Mouse (Mus musculus) forebrain, embryonic 16.5 days (tissue): ENCODE measurements around the gene Gm20388. TPM values are rescaled to one million over a fixed set of nuclear protein-coding genes. Genes with fewer than 3 reads are reported as not detected.

Source experiments
- ATAC-seq: fragments of 200-750 bp; cut with Nextera tagmentation; 2 replicates; pipeline ENCODE4 v1.8.0; 2017; ENCODE audit warnings: mild to moderate bottlenecking, moderate library complexity
- H3K27ac ChIP-seq: fragments of 300-500 bp; sonication (generic); 2 replicates; pipeline ENCODE4 v1.5.1; 2014; ENCODE audit warnings: low read length, control low read depth
- H3K27me3 ChIP-seq: fragments of 300-500 bp; sonication (generic); replicated peaks from 2 replicates; pipeline ENCODE4 v1.6.1; 2014; ENCODE audit warnings: low read length; ENCODE audit not compliant: control insufficient read depth, insufficient read depth
- H3K36me3 ChIP-seq: fragments of 300-500 bp; sonication (generic); 2 replicates; pipeline ENCODE4 v1.6.1; 2014; ENCODE audit not compliant: control insufficient read depth, insufficient read depth
- H3K4me1 ChIP-seq: fragments of 300-500 bp; sonication (generic); replicated peaks from 2 replicates; pipeline ENCODE4 v1.6.1; 2014; ENCODE audit warnings: low read length; ENCODE audit not compliant: control insufficient read depth, insufficient read depth
- H3K4me2 ChIP-seq: fragments of 300-500 bp; sonication (generic); 2 replicates; pipeline ENCODE4 v1.6.1; 2014; ENCODE audit warnings: mild to moderate bottlenecking, low read length, control low read depth
- H3K4me3 ChIP-seq: fragments of 300-500 bp; sonication (generic); replicated peaks from 2 replicates; pipeline ENCODE4 v1.5.1; 2014; ENCODE audit warnings: mild to moderate bottlenecking, low read length, control low read depth
- H3K9ac ChIP-seq: fragments of 300-500 bp; sonication (generic); replicated peaks from 2 replicates; pipeline ENCODE4 v1.6.1; 2014; ENCODE audit warnings: low read depth, low read length, control low read depth
- H3K9me3 ChIP-seq: fragments of 300-500 bp; sonication (generic); 2 replicates; pipeline ENCODE4 v1.6.1; 2016; ENCODE audit warnings: low read length; ENCODE audit not compliant: control insufficient read depth
- WGBS: fragments of 180-500 bp; shearing (Covaris S2); extraction: QIAGEN DNeasy Blood & Tissue Kit; methylation state at CpG from one replicate; pipeline ENCODE4 v1.1.7; 2014; 5-methylcytosine and 5-hydroxymethylcytosine counted together
- polyA plus RNA-seq: library from polyadenylated mRNA; unstranded; fragments of >200 nt; fragmentation: Nextera tagmentation; extraction: Ambion mirVana; gene quantifications from 2 replicates; pipeline ENCODE4 v1.2.1, GENCODE M21; 2015

Gm20388 gene
- polyA plus RNA-seq, 1 experiment from 2014 or later: 4.7 TPM

DNA sequence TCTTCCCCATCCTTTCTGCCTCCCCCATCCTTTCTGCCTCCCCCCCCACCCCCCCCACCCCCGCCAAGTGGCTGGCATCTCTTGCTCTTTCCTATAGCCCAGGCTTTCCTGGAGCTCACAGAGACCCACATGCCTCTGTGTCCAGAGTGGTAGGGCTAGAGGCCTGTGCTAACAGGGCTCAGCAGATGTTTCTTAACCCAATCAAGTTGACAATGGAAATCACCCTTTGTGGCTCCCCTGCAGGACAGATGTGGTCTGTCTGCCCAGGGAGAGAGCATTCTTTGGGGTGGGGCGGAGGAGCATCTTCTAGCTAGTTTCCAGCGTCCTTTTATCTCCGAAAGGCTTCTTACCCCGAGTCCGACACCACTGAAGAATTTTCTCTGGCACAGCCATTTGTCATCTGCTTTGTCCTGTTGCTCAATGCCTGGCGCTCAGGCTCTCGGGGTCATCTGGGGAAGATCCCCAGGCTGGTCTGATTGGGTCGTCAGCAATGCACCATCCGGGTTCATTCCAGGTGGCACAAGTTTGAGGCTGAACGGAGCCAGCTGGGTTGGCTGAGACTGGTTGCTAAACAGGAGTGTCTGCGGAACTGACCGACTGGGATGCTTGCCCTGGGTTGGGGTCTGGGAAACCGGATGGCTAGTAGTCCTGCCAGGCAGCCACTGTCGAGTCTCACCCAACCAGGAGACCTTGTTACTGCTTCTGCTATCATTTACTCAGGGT lies 2157.3 kb downstream of the Gm20388 start:
- no peak for ATAC-seq
- no peak overlapping the region for H3K27ac ChIP-seq
- no peaks in the 10 kb centered on the region for H3K9me3 ChIP-seq
- H3K27me3 ChIP-seq: no peaks in the 10 kb centered on the region
- no peak overlapping the region for H3K4me3 ChIP-seq
- no peak overlapping the region for H3K9ac ChIP-seq
- H3K4me1 ChIP-seq: no peaks in the 10 kb centered on the region
- H3K36me3 ChIP-seq: no peaks in the 10 kb centered on the region
- no peak overlapping the region for H3K4me2 ChIP-seq
- WGBS: 81% methylated on average over 15 of the region's 15 CpGs

GRCm38 (mm10) chr8:122068609-122069008 lies 2158.0 kb downstream of the Gm20388 start:
- Histone ChIP-seq H3K4me1 (no peaks in the 10 kb centered on the region), H3K9me3 (no peaks in the 10 kb centered on the region), H3K36me3 (no peaks in the 10 kb centered on the region), H3K9ac (no peak overlapping the region), H3K4me3 (no peak overlapping the region), H3K27me3 (no peaks in the 10 kb centered on the region), H3K27ac (no peak overlapping the region), H3K4me2 (no peak overlapping the region)
- 83% methylated on average over 13 of the region's 13 CpGs for WGBS
- no peak for ATAC-seq

GRCm38 (mm10) chr8:122069281-122069680 lies 2158.6 kb downstream of the Gm20388 start:
- Histone ChIP-seq H3K27ac (no peak overlapping the region), H3K4me2 (no peak overlapping the region), H3K9ac (no peak overlapping the region), H3K9me3 (no peaks in the 10 kb centered on the region), H3K4me1 (no peaks in the 10 kb centered on the region), H3K36me3 (no peaks in the 10 kb centered on the region), H3K27me3 (no peaks in the 10 kb centered on the region), H3K4me3 (no peak overlapping the region)
- WGBS: 70% methylated on average over 11 of the region's 11 CpGs
- ATAC-seq: no peak

DNA sequence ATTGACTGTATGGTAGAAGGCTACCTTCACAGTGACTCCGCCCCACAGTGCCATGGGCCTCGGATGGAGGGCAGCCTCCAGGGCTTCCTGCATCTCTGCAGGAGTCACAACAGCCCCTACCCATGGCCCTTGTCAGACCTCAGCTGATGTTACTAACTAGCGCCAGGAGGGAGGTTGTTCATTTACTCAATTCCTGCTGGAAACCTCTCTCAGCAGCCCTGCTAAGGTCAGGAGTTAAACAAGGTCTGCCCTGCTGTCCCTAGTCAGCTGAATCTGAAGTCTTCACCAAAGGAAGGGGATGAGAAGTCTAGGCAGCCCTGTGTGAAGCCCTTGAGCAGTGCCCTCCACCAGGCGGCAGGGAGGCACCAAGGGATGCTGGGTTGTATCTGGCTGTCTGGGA lies 2160.6 kb downstream of the Gm20388 start:
- H3K9me3 ChIP-seq: no peaks in the 10 kb centered on the region
- 66% methylated on average over 4 of the region's 4 CpGs for whole genome bisulfite sequencing
- ATAC-seq: no peak

GRCm38 (mm10) chr8:122073964-122074363 lies 2163.3 kb downstream of the Gm20388 start:
- WGBS: 89% methylated on average over 9 of the region's 9 CpGs
- Histone ChIP-seq H3K4me1 (no peaks in the 10 kb centered on the region), H3K4me3 (no peak overlapping the region), H3K27me3 (no peaks in the 10 kb centered on the region), H3K4me2 (no peak overlapping the region), H3K36me3 (no peaks in the 10 kb centered on the region), H3K9me3 (no peaks in the 10 kb centered on the region), H3K9ac (no peak overlapping the region), H3K27ac (no peak overlapping the region)
- no peak for ATAC-seq

More for the DNA sequence above, 2160.6 kb downstream of the Gm20388 start:
- no peak overlapping the region for H3K9ac ChIP-seq
- no peak overlapping the region for H3K4me3 ChIP-seq
- no peaks in the 10 kb centered on the region for H3K36me3 ChIP-seq
- H3K4me2 ChIP-seq: no peak overlapping the region
- H3K27me3 ChIP-seq: no peaks in the 10 kb centered on the region
- no peak overlapping the region for H3K27ac ChIP-seq
- H3K4me1 ChIP-seq: no peaks in the 10 kb centered on the region

DNA sequence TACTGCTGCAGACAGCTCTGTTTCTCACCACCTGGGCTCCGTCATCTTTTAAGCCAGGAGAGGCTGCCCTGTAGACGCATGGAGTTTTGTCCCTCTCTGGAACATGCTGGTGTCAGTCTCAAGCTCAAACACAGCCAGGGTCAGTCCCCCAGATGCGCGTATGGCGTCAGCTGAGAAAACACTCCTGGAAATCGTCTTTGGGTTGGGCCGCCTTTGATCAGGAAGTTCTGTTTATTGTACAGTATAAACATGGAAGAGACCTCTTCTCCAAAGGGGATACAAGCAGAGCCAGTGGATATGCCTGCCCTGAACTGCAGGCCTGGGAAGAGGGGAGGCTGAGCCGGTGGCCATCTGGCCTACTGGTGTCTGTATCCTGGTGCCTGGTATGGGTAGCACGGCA lies 2163.8 kb downstream of the Gm20388 start:
- no peak overlapping the region for H3K4me2 ChIP-seq
- no peaks in the 10 kb centered on the region for H3K4me1 ChIP-seq
- no peak overlapping the region for H3K4me3 ChIP-seq
- H3K27me3 ChIP-seq: no peaks in the 10 kb centered on the region
- WGBS: 89% methylated on average over 9 of the region's 9 CpGs
- no peak overlapping the region for H3K9ac ChIP-seq
- no peaks in the 10 kb centered on the region for H3K9me3 ChIP-seq
- H3K27ac ChIP-seq: no peak overlapping the region
- ATAC-seq: no peak
- H3K36me3 ChIP-seq: no peaks in the 10 kb centered on the region

DNA sequence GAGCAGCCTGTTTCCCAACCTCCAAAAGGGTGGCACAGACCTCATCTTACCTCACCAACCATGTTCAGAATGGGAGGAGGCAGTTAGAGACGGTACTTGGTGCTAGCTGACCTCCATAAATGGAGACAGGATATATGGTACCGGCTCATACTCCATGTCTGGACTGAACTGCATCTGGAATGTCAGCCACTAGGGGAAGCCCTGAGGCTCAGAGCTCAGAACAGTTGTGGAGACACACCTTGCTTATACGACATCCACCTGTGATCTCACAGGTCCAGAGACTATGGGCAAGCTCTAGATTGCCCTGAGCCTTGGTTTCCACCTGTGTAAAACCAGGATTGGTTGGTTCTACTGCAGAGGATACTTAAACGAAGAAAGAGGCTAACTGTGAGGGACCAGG lies 2164.3 kb downstream of the Gm20388 start:
- 76% methylated on average over 4 of the region's 4 CpGs for WGBS
- H3K4me2 ChIP-seq: no peak overlapping the region
- no peaks in the 10 kb centered on the region for H3K36me3 ChIP-seq
- no peak overlapping the region for H3K27ac ChIP-seq
- no peaks in the 10 kb centered on the region for H3K27me3 ChIP-seq
- no peak overlapping the region for H3K4me3 ChIP-seq
- H3K9ac ChIP-seq: no peak overlapping the region
- no peaks in the 10 kb centered on the region for H3K9me3 ChIP-seq
- no peaks in the 10 kb centered on the region for H3K4me1 ChIP-seq
- no peak for ATAC-seq

GRCm38 (mm10) chr8:122076183-122076842 lies 2165.7 kb downstream of the Gm20388 start:
- no peak overlapping the region for H3K4me2 ChIP-seq
- no peaks in the 10 kb centered on the region for H3K27me3 ChIP-seq
- H3K4me1 ChIP-seq: no peaks in the 10 kb centered on the region
- H3K4me3 ChIP-seq: no peak overlapping the region
- H3K9ac ChIP-seq: no peak overlapping the region
- no peak overlapping the region for H3K27ac ChIP-seq
- H3K36me3 ChIP-seq: no peaks in the 10 kb centered on the region
- no peak for ATAC-seq
- H3K9me3 ChIP-seq: no peaks in the 10 kb centered on the region
- WGBS: 60% methylated on average over 23 of the region's 23 CpGs

- Histone ChIP-seq H3K4me3 (no peak overlapping the region), H3K9me3 (no peaks in the 10 kb centered on the region), H3K9ac (no peak overlapping the region), H3K4me2 (no peak overlapping the region), H3K4me1 (no peaks in the 10 kb centered on the region), H3K27me3 (no peaks in the 10 kb centered on the region), H3K27ac (no peak overlapping the region), H3K36me3 (no peaks in the 10 kb centered on the region)
- WGBS: 91% methylated on average over 12 of the region's 12 CpGs
- no peak for ATAC-seq
Observed at GRCm38 (mm10) chr8:122078321-122078720, 2167.7 kb downstream of the Gm20388 start.
